In the genomic region with DNA sequence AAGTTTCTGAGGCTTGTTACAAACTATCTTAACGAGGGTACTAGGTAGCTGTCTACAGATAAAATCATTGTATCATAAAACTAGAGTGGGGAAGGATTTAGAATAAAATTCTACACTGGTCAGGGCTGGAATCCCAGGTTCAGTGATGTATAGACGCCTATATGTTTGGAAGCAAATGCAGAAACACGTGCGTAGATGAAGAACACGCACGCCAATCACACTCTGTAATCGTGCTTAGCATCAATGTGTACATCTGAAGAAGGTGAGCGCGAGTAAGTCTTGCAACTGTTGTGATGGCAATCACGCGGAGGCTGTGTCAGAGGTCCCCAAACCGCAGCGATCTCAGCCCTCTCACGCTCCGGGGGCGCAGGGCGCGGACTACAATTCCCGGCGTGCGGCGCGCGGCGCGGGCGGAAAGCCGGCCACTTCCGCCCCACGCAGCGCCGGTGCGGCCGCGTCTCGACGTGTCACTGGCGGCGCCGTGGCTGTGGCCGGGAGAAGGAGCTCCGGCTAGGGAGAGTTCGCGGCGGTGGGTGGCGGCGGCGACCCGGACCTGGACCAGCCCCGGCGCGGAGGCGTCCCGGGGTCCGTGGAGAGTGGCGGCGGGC, we compare ENCODE assay signal across 8 mouse cellular contexts. TPM values are rescaled to one million over a fixed set of nuclear protein-coding genes. Genes with fewer than 3 reads are reported as not detected.
DNase-seq lines count a peak whose midpoint lies in the region; ATAC-seq and TF ChIP-seq lines count a peak whose summit lies in the region.

Gene Clint1 (plus strand): TSS at position 536 of the 608 bp plus-strand sequence.

- peaks cover 11% of the 10 kb centered on the region for H3K4me1 ChIP-seq in brown adipose tissue, adult 24 weeks (ENCODE audit: control insufficient read depth, insufficient read depth, insufficient read length, low read length)
- peaks cover 17% of the 10 kb centered on the region for H3K4me1 ChIP-seq in forebrain, embryonic 10.5 days
- peaks cover 35% of the 10 kb centered on the region for H3K4me1 ChIP-seq in heart, embryonic 15.5 days (replicated peaks)
- peaks cover 37 to 39% of the 10 kb centered on the region in 2 experiments for H3K4me1 ChIP-seq in liver, embryonic 14.5 days (replicated peaks; ENCODE audit: control insufficient read depth in 2 of 2, insufficient read depth in 2 of 2, low read length in 1 of 2)
- peaks cover 8% of the 10 kb centered on the region for H3K4me1 ChIP-seq in neural tube, embryonic 11.5 days (ENCODE audit: control insufficient read depth, insufficient read depth, low read length)
- H3K4me1 ChIP-seq in stomach, postnatal 0 days (replicated peaks; ENCODE audit: control insufficient read depth, insufficient read depth), result peaks cover 5% of the 10 kb centered on the region

- DNase-seq in CD4-positive, CD25-positive, alpha-beta regulatory T cell, adult 2 months (ENCODE audit: low read depth, low spot score), result peak; percentile 89
- DNase-seq in forebrain, embryonic 10.5 days (ENCODE audit: extremely low spot score, low spot score), result peak; percentile 73
- DNase-seq in kidney, postnatal 25 days, result peak; percentile 82 to 90
- peak; percentile 55 to 60 (median 57) for DNase-seq in liver, embryonic 14.5 days (ENCODE audit: low read depth in 3 of 3, low spot score in 3 of 3)
- peak; percentile 90 for DNase-seq in neural tube, embryonic 11.5 days (ENCODE audit: low spot score)
- DNase-seq in stomach, postnatal 0 days (ENCODE audit: low spot score), result peak; percentile 86

- H3K36me3 ChIP-seq in forebrain, embryonic 10.5 days (replicated peaks), result peaks cover 34% of the 10 kb centered on the region
- peaks cover 4% of the 10 kb centered on the region; the same call in 1 of the 2 replicates for H3K36me3 ChIP-seq in heart, embryonic 15.5 days
- H3K36me3 ChIP-seq in liver, embryonic 14.5 days (replicated peaks; ENCODE audit: control insufficient read depth, insufficient read depth, low read depth), result peaks cover 11% of the 10 kb centered on the region
- no peaks in the 10 kb centered on the region for H3K36me3 ChIP-seq in neural tube, embryonic 11.5 days (ENCODE audit: control insufficient read depth, insufficient read depth, low read length)
- no peaks in the 10 kb centered on the region for H3K36me3 ChIP-seq in stomach, postnatal 0 days (ENCODE audit: control insufficient read depth, insufficient read depth, low read length)

- under 1% methylated on average over 56 of the region's 57 CpGs for WGBS in forebrain, embryonic 10.5 days
- WGBS in heart, embryonic 15.5 days, result under 1% methylated on average over 57 of the region's 57 CpGs
- under 1% methylated on average over 56 of the region's 57 CpGs for WGBS in liver, embryonic 14.5 days (ENCODE audit: insufficient replicate concordance)
- WGBS in neural tube, embryonic 11.5 days, result 1% methylated on average over 47 of the region's 57 CpGs
- WGBS in stomach, postnatal 0 days, result under 1% methylated on average over 45 of the region's 57 CpGs

- H3K4me3 ChIP-seq in brown adipose tissue, adult 24 weeks (ENCODE audit: insufficient read depth, low read depth, low read length), result peak within 1 kb of the TSS; percentile 92
- peak within 1 kb of the TSS; percentile 99 for H3K4me3 ChIP-seq in forebrain, embryonic 10.5 days
- peak within 1 kb of the TSS; percentile 97 for H3K4me3 ChIP-seq in heart, embryonic 15.5 days
- H3K4me3 ChIP-seq in liver, embryonic 14.5 days (ENCODE audit: insufficient read depth in 1 of 2, low read depth in 2 of 2, low read length in 2 of 2), result peak within 1 kb of the TSS; percentile 97 to 99
- peak within 1 kb of the TSS; percentile 98 for H3K4me3 ChIP-seq in neural tube, embryonic 11.5 days (ENCODE audit: low read depth, low read length)
- H3K4me3 ChIP-seq in stomach, postnatal 0 days (ENCODE audit: low read depth, low read length), result peak within 1 kb of the TSS; percentile 98

- ATAC-seq in heart, embryonic 15.5 days (replicated peaks; ENCODE audit: insufficient number of reproducible peaks, insufficient read depth, low FRiP score, low read depth), result peak; percentile 89
- peak; percentile 84 for ATAC-seq in liver, embryonic 14.5 days (ENCODE audit: insufficient read depth)
- ATAC-seq in neural tube, embryonic 11.5 days (ENCODE audit: insufficient read depth, low FRiP score, low TSS enrichment), result peak; percentile 95
- ATAC-seq in stomach, postnatal 0 days (ENCODE audit: low FRiP score, low TSS enrichment), result peak; percentile 86

- peak within 1 kb of the TSS; percentile 49 for H3K27ac ChIP-seq in brown adipose tissue, adult 24 weeks (replicated peaks; ENCODE audit: low read depth, low read length)
- peak within 1 kb of the TSS; percentile 96 for H3K27ac ChIP-seq in forebrain, embryonic 10.5 days
- H3K27ac ChIP-seq in heart, embryonic 15.5 days, result peak within 1 kb of the TSS; percentile 85
- H3K27ac ChIP-seq in liver, embryonic 14.5 days, result peak within 1 kb of the TSS; percentile 91
- H3K27ac ChIP-seq in neural tube, embryonic 11.5 days (ENCODE audit: low read depth, low read length), result peak within 1 kb of the TSS; percentile 27; the same call in 1 of the 2 replicates
- peak within 1 kb of the TSS; percentile 95 for H3K27ac ChIP-seq in stomach, postnatal 0 days (replicated peaks)

- H3K4me2 ChIP-seq in heart, embryonic 15.5 days, result peak within 1 kb of the TSS; percentile 79
- H3K4me2 ChIP-seq in liver, embryonic 14.5 days (ENCODE audit: low read depth), result peak within 1 kb of the TSS; percentile 76
- peak within 1 kb of the TSS; percentile 64 for H3K4me2 ChIP-seq in neural tube, embryonic 11.5 days (ENCODE audit: low read depth)
- peak within 1 kb of the TSS; percentile 77 for H3K4me2 ChIP-seq in stomach, postnatal 0 days (replicated peaks; ENCODE audit: low read depth)

- H3K9ac ChIP-seq in heart, embryonic 15.5 days, result peak within 1 kb of the TSS; percentile 97
- H3K9ac ChIP-seq in liver, embryonic 14.5 days (replicated peaks), result peak within 1 kb of the TSS; percentile 99
- H3K9ac ChIP-seq in neural tube, embryonic 11.5 days (ENCODE audit: low read length), result peak within 1 kb of the TSS; percentile 92
- peak within 1 kb of the TSS; percentile 97 for H3K9ac ChIP-seq in stomach, postnatal 0 days (ENCODE audit: low read length)

- no peak for TF ChIP-seq CTCF in liver, embryonic 14.5 days (IDR thresholded peaks at IDR 0.05; ENCODE audit: low read depth)
- TF ChIP-seq CTCF in stomach, postnatal 0 days (IDR thresholded peaks at IDR 0.05; ENCODE audit: low read depth), result no peak

- no peaks in the 10 kb centered on the region for H3K9me3 ChIP-seq in forebrain, embryonic 10.5 days
- no peaks in the 10 kb centered on the region for H3K9me3 ChIP-seq in heart, embryonic 15.5 days (replicated peaks)
- no peaks in the 10 kb centered on the region for H3K9me3 ChIP-seq in liver, embryonic 14.5 days (ENCODE audit: control insufficient read depth, low read length)
- H3K9me3 ChIP-seq in neural tube, embryonic 11.5 days (ENCODE audit: control insufficient read depth, low read length), result no peaks in the 10 kb centered on the region
- no peaks in the 10 kb centered on the region for H3K9me3 ChIP-seq in stomach, postnatal 0 days (ENCODE audit: control insufficient read depth, low read length)

- no peak for TF ChIP-seq EP300 in liver, embryonic 14.5 days (IDR thresholded peaks at IDR 0.05; ENCODE audit: low read depth)
- no peak for TF ChIP-seq EP300 in stomach, postnatal 0 days (optimal IDR thresholded peaks at IDR 0.05)

- H3K27me3 ChIP-seq in forebrain, embryonic 10.5 days (ENCODE audit: poor library complexity, severe bottlenecking), result no peaks in the 10 kb centered on the region
- H3K27me3 ChIP-seq in heart, embryonic 15.5 days, result no peaks in the 10 kb centered on the region
- no peaks in the 10 kb centered on the region for H3K27me3 ChIP-seq in liver, embryonic 14.5 days (ENCODE audit: control insufficient read depth, insufficient read depth, low read length)
- no peaks in the 10 kb centered on the region for H3K27me3 ChIP-seq in neural tube, embryonic 11.5 days (ENCODE audit: control insufficient read depth, insufficient read depth, low read length)
- no peaks in the 10 kb centered on the region for H3K27me3 ChIP-seq in stomach, postnatal 0 days (ENCODE audit: control insufficient read depth, insufficient read depth, low read length)

RNA-seq across cellular contexts. Expression of gene Clint1, which starts in this region (rescaled TPM):
- 20.0 and 24.7 TPM in 2 replicates for polyA plus RNA-seq in brown adipose tissue, adult 24 weeks (2012; ENCODE audit: insufficient read depth, insufficient read length, missing spikeins)
- 62.8 and 64.2 TPM in 2 replicates for polyA plus RNA-seq in forebrain, embryonic 10.5 days (2016; fragmentation: Nextera tagmentation; extraction: Ambion mirVana)
- 44.4 and 56.0 TPM in 2 replicates for polyA plus RNA-seq in heart, embryonic 15.5 days (2015; fragmentation: Nextera tagmentation; extraction: Ambion mirVana)
- polyA plus RNA-seq in liver, embryonic 14.5 days (2012; rRNA removed), result 36.3 and 46.0 TPM in 2 replicates
- polyA plus RNA-seq in liver, embryonic 14.5 days (2014; fragmentation: Nextera tagmentation; extraction: Ambion mirVana), result 41.6 and 43.3 TPM in 2 replicates
- polyA plus RNA-seq in neural tube, embryonic 11.5 days (2014; fragmentation: Nextera tagmentation; extraction: Ambion mirVana), result 67.7 and 68.8 TPM in 2 replicates
- 56.5 and 56.8 TPM in 2 replicates for polyA plus RNA-seq in stomach, postnatal 0 days (2015; fragmentation: Nextera tagmentation; extraction: Ambion mirVana)

Comparison
In these comparisons a context has a peak if more than half of its experiments do, and no peak if none do; other contexts are left out.
1. Peak in every context shown above with its lines: DNase-seq, ATAC-seq, H3K4me3 ChIP-seq and H3K27ac ChIP-seq.
2. H3K27ac ChIP-seq: peak in every context shown above with its lines; median percentile 96 in forebrain, embryonic 10.5 days; 95 in stomach, postnatal 0 days; 91 in liver, embryonic 14.5 days; 85 in heart, embryonic 15.5 days; 49 in brown adipose tissue, adult 24 weeks; 27 in neural tube, embryonic 11.5 days.